Mouse (Mus musculus) left cerebral cortex, adult 2 months (tissue): ENCODE measurements around the gene Ppef2. TPM values are rescaled to one million over a fixed set of nuclear protein-coding genes. Genes with fewer than 3 reads are reported as not detected.

ENCODE experiments used
- DNase-seq, 2 experiments: peaks; one replicate each; pipeline ENCODE4 v3.0.0; 2021 to 2022; ENCODE audit warnings: low spot score in 2 of 2, mixed read lengths in 1 of 2; ENCODE audit errors: extremely low spot score in 1 of 2
- H3K27ac ChIP-seq: fragments of 200-600 bp; 2 replicates; pipeline ENCODE4 v1.8.1; 2022
- H3K4me3 ChIP-seq: fragments of 200-600 bp; 2 replicates; pipeline ENCODE4 v1.8.1; 2022
- CTCF ChIP-seq: fragments of 200-600 bp; IDR thresholded peaks from 2 replicates; pipeline ENCODE4 v1.8.1; 2022; ENCODE audit warnings: antibody characterized with exemption, mild to moderate bottlenecking, moderate library complexity
- intact Hi-C: fragments of 180-260 bp; cut with DNase I; formaldehyde crosslinking; loops from one replicate; pipeline ENCODE4 v1.15.1; 2025
- total RNA-seq, 2 experiments: library from RNA; stranded (reverse); gene quantifications; 2 replicates each; pipeline ENCODE4 v1.2.3; 2021

Gene Ppef2
- total RNA-seq, 2 experiments from 2014 or later: 0.54 to 0.75 TPM

DNA sequence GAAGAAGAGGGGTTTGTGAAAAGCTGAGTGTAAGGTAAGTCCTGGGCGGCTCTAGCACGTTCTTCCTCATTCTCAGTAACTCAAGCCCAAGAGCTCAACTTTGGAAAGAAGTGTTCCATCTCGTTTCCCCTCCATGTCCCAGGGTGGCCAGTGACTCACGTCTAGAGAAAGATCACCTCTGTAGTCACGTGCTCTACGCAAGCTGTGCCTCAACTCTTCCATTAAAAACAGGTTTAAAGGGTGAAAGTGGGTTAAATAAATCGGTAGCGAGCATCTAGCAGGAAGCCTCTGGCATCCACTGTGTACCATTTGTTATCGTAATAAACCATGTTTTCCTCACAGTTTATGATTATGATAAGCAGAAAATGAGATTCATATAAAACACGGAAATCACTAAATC is 24.2 kb downstream of the Ppef2 start:
- Histone ChIP-seq H3K4me3 (no peak overlapping the region), H3K27ac (no peak overlapping the region)
- TF ChIP-seq CTCF: no peak
- intact Hi-C loops: no loop called here
- no peak for DNase-seq

- DNase-seq: no peak
- intact Hi-C loops: no loop called here
- Histone ChIP-seq H3K27ac (no peak overlapping the region), H3K4me3 (no peak overlapping the region)
- no peak for TF ChIP-seq CTCF
These were observed 25.8 kb downstream of the Ppef2 start for GRCm38 (mm10) chr5:92230306-92230705.

GRCm38 (mm10) chr5:92229514-92229913 is 26.6 kb downstream of the Ppef2 start:
- Histone ChIP-seq H3K4me3 (no peak overlapping the region), H3K27ac (no peak overlapping the region)
- no peak for TF ChIP-seq CTCF
- intact Hi-C loops: no loop called here
- no peak for DNase-seq

DNA sequence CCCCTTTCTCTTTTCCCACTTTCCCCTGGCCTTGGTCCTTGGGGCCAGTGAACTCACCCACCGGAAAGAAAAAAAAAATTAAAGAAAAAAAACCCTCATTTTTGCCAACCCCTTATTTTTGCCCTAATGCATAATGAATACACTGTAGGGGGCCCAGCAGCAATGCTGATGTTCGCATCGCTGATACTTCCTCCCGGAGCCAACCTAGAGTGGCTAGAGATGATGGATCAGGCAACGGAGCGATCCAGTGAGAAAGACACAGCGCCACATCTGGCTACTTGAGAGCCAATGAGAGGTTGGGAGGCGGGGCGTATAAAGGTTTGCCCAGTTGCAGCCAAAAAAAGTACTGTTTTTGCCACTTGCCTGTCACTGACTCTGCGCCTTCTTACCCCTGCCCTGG is 27.3 kb downstream of the Ppef2 start:
- intact Hi-C loops: no loop called here
- no peak for DNase-seq
- no peak overlapping the region for H3K27ac ChIP-seq
- no peak for TF ChIP-seq CTCF
- no peak overlapping the region for H3K4me3 ChIP-seq

DNA sequence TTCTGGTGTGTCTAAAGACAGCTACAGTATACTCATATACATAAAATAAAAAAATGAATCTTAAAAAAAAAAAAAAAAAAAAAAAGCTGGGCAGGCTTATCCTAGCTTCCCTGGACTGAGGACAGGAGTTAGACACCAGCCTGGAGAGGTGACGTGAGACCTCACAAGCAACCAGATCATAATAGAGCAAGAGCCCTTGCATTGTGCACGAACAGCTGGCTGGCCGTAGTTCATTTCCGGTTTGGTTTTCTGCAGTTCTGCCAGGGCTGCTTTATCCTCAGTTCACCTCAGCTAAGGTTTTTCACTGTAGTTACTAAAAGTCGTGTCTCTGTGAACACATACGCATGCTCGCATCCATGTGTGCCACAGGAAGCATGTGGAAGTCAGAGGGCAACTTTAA is 28.3 kb downstream of the Ppef2 start:
- Histone ChIP-seq H3K27ac (no peak overlapping the region), H3K4me3 (no peak overlapping the region)
- intact Hi-C loops: no loop called here
- no peak for TF ChIP-seq CTCF
- no peak for DNase-seq

GRCm38 (mm10) chr5:92220287-92220902 is 35.7 kb downstream of the Ppef2 start:
- no peak for DNase-seq
- Histone ChIP-seq H3K27ac (no peak overlapping the region), H3K4me3 (no peak overlapping the region)
- no peak for TF ChIP-seq CTCF
- intact Hi-C loops: no loop called here

GRCm38 (mm10) chr5:92219826-92220225 is 36.3 kb downstream of the Ppef2 start:
- no peak for DNase-seq
- no peak for TF ChIP-seq CTCF
- intact Hi-C loops: no loop called here
- Histone ChIP-seq H3K27ac (no peak overlapping the region), H3K4me3 (no peak overlapping the region)

- Histone ChIP-seq H3K4me3 (no peak overlapping the region), H3K27ac (no peak overlapping the region)
- DNase-seq: no peak
- TF ChIP-seq CTCF: no peak
- intact Hi-C loops: no loop called here
These were observed 36.9 kb downstream of the Ppef2 start for GRCm38 (mm10) chr5:92218915-92219793.

- Histone ChIP-seq H3K27ac (no peak within 1 kb of the TSS), H3K4me3 (no peak within 1 kb of the TSS)
- intact Hi-C loops: no loop called here
- TF ChIP-seq CTCF: no peak
- no peak for DNase-seq
These were observed 40.8 kb downstream of the Ppef2 start, which contains the start of gene U90926 for GRCm38 (mm10) chr5:92215308-92215707. U90926 (minus strand) TSS chr5:92215408.

DNA sequence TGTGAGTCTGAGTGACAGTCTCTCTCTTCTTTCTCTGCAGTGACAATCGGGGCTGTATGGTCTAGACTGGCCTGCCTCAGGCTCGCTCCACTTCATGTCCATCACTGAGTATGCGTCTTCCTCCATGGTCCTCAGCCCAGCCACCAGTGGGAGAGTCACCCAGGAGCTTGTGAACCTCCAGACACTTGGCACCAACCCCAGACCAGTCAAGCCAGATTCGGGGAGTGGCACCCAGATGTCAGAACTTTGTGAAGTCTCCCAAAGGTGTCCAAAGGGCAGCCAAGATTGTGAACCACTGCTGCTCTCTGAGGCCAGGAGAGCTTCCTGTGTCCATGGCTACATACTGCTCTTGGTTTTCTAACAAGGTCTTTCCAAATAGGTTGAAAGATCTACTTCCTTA is 43.8 kb downstream of the Ppef2 start:
- no peak overlapping the region for H3K4me3 ChIP-seq
- no peak for TF ChIP-seq CTCF
- no peak for DNase-seq
- intact Hi-C loops: no loop called here
- no peak overlapping the region for H3K27ac ChIP-seq

DNA sequence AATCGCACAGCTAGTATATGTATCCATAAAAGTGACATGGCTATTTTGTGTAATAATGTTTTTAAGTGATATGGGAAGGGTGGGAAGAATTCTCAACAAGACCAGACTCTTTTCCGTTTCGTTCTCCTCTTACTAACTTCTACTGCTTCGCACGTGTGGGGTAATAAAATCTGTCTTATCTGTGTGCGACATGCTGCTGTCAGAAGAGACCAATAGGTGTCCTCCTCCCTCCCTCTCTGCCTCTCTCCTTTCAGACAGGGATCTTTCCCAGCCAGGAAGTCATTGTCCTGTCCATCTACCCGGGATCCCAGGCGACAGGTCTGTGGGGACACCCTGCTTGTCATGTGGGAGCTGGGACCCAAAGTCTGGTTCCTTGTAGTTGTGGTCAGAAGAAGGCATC is 45.9 kb downstream of the Ppef2 start:
- TF ChIP-seq CTCF: no peak
- Histone ChIP-seq H3K27ac (no peak overlapping the region), H3K4me3 (no peak overlapping the region)
- DNase-seq: no peak
- intact Hi-C loops: no loop called here

DNA sequence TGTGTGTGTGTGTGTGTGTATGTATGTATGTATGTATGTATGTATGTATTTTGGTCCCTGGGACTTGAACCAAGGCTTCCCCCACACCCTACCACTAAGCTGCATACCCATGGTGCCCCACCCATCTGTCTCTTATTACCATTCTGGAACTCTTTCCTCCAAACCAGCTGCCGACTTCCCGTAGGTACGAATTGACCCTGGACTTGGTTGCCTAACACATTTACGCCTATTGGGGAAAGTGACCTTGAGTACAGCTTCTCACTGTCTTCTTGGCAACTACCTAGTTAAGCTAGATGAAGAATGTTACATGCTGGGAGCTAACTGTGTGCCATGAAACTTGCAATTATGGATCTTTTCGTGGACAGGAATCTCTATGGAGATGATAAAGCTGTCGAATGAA is 50.0 kb downstream of the Ppef2 start:
- no peak for TF ChIP-seq CTCF
- no peak overlapping the region for H3K27ac ChIP-seq
- no peak for DNase-seq
- no peak overlapping the region for H3K4me3 ChIP-seq
- intact Hi-C loops: no loop called here

GRCm38 (mm10) chr5:92205706-92206105 is 50.4 kb downstream of the Ppef2 start:
- no peak overlapping the region for H3K4me3 ChIP-seq
- intact Hi-C loops: no loop called here
- H3K27ac ChIP-seq: no peak overlapping the region
- DNase-seq: no peak
- no peak for TF ChIP-seq CTCF
